22 mouse cellular contexts compared by ENCODE assay signal in the genomic region with DNA sequence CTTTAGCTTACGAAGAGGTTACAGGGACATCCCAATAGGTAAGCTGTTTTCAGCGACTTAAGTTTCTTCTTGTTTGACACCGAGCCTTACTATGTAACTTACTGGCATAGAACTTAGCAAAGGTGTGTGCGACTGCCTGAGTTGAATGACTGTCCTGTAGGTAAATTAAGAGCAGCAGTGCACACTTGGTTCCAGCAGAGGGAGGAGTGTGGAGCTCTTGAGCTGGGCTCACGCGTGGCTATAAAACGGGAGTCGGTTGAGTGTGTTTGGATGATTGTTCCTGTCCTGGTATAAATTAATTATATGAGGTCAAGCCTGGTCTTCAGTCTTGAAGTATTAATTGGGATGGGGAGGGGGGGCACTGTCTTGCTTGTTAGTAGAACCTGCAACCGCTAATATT. TPM values are rescaled to one million over a fixed set of nuclear protein-coding genes. Genes with fewer than 3 reads are reported as not detected.
DNase-seq lines count a peak whose midpoint lies in the region; ATAC-seq and TF ChIP-seq lines count a peak whose summit lies in the region.
"Had no signal": no experiment of that assay in that cellular context is flagged by ENCODE, and none has a peak within 500 bp of the region (broad histone marks: within the 10 kb centered on the region; RNA-seq: fewer than 3 reads in every experiment).

No protein-coding gene starts in this region.

- ATAC-seq in intestine, postnatal 0 days: no peak
- no peak for ATAC-seq in intestine, embryonic 16.5 days
- ATAC-seq in midbrain, postnatal 0 days (ENCODE audit: low FRiP score): no peak
- ATAC-seq in midbrain, embryonic 16.5 days: no peak
- ATAC-seq in common myeloid progenitor, adult 5-6 weeks (replicated peaks; ENCODE audit: low read depth, poor library complexity, severe bottlenecking): 0 out of 2 replicates have a peak, but pooled peaks have one; percentile 29
- ATAC-seq in frontal cortex, adult (ENCODE audit: low TSS enrichment): no peak
- ATAC-seq: inflammation-experienced regulatory T-cells, adult 6 months; liver, postnatal 0 days; midbrain, embryonic 15.5 days had no signal

- 86% methylated on average over 9 of the region's 9 CpGs for WGBS in intestine, postnatal 0 days
- WGBS in intestine, embryonic 16.5 days: 89% methylated on average over 9 of the region's 9 CpGs
- WGBS in midbrain, postnatal 0 days: 94% methylated on average over 9 of the region's 9 CpGs
- WGBS in midbrain, embryonic 16.5 days: 92% methylated on average over 9 of the region's 9 CpGs

- H3K9ac ChIP-seq in intestine, postnatal 0 days (ENCODE audit: low read depth, low read length): no peak overlapping the region
- no peak overlapping the region for H3K9ac ChIP-seq in intestine, embryonic 16.5 days (ENCODE audit: low read depth, low read length)
- H3K9ac ChIP-seq in midbrain, postnatal 0 days (replicated peaks; ENCODE audit: low read length, poor library complexity, severe bottlenecking): no peak overlapping the region
- no peak overlapping the region for H3K9ac ChIP-seq in midbrain, embryonic 16.5 days (ENCODE audit: low read depth, low read length)
- H3K9ac ChIP-seq: embryonic facial prominence, embryonic 13.5 days; forebrain, embryonic 12.5 days; heart, embryonic 12.5 days; hindbrain, embryonic 12.5 days; liver, postnatal 0 days; midbrain, embryonic 15.5 days had no signal

- H3K36me3 ChIP-seq in intestine, postnatal 0 days (ENCODE audit: control insufficient read depth, insufficient read depth): peaks cover 66% of the 10 kb centered on the region
- peaks cover 15% of the 10 kb centered on the region for H3K36me3 ChIP-seq in intestine, embryonic 16.5 days (ENCODE audit: control insufficient read depth, insufficient read depth, low read length)
- H3K36me3 ChIP-seq in midbrain, postnatal 0 days (ENCODE audit: insufficient read depth, low read length): peaks cover 10% of the 10 kb centered on the region; the same call in 1 of the 2 replicates
- H3K36me3 ChIP-seq in midbrain, embryonic 16.5 days (ENCODE audit: control insufficient read depth, insufficient read depth, low read length): peaks cover 7% of the 10 kb centered on the region

- H3K4me1 ChIP-seq in intestine, postnatal 0 days (replicated peaks; ENCODE audit: control insufficient read depth, insufficient read depth, low read length): no peaks in the 10 kb centered on the region
- H3K4me1 ChIP-seq in intestine, embryonic 16.5 days (ENCODE audit: control insufficient read depth, insufficient read depth, low read length): no peaks in the 10 kb centered on the region
- no peaks in the 10 kb centered on the region for H3K4me1 ChIP-seq in midbrain, postnatal 0 days (ENCODE audit: insufficient read depth, low read length)
- H3K4me1 ChIP-seq in midbrain, embryonic 16.5 days (ENCODE audit: control insufficient read depth, insufficient read depth, low read length): no peaks in the 10 kb centered on the region
- H3K4me1 ChIP-seq: embryonic facial prominence, embryonic 13.5 days; forebrain, embryonic 12.5 days; heart, embryonic 12.5 days; hindbrain, embryonic 12.5 days; midbrain, embryonic 15.5 days had no signal

- H3K27ac ChIP-seq in intestine, postnatal 0 days (ENCODE audit: low read depth, low read length): no peak overlapping the region
- no peak overlapping the region for H3K27ac ChIP-seq in intestine, embryonic 16.5 days (ENCODE audit: low read length)
- no peak overlapping the region for H3K27ac ChIP-seq in midbrain, postnatal 0 days (ENCODE audit: low read depth, low read length)
- H3K27ac ChIP-seq in midbrain, embryonic 16.5 days (ENCODE audit: low read length): no peak overlapping the region
- H3K27ac ChIP-seq: embryonic facial prominence, embryonic 13.5 days; forebrain, embryonic 12.5 days; hindbrain, embryonic 12.5 days; midbrain, embryonic 15.5 days had no signal

- H3K27me3 ChIP-seq in intestine, postnatal 0 days (replicated peaks; ENCODE audit: control insufficient read depth, insufficient read depth, low read length): no peaks in the 10 kb centered on the region
- no peaks in the 10 kb centered on the region for H3K27me3 ChIP-seq in intestine, embryonic 16.5 days (replicated peaks; ENCODE audit: control insufficient read depth, insufficient read depth, low read length)
- H3K27me3 ChIP-seq in midbrain, postnatal 0 days (ENCODE audit: insufficient read depth, low read length): no peaks in the 10 kb centered on the region
- no peaks in the 10 kb centered on the region for H3K27me3 ChIP-seq in midbrain, embryonic 16.5 days (ENCODE audit: control insufficient read depth, insufficient read depth, low read depth, low read length)
- H3K27me3 ChIP-seq: embryonic facial prominence, embryonic 13.5 days; forebrain, embryonic 12.5 days; heart, embryonic 12.5 days; hindbrain, embryonic 12.5 days; midbrain, embryonic 15.5 days had no signal

- peak; percentile 36 for TF ChIP-seq CTCF in intestine, postnatal 0 days (IDR thresholded peaks at IDR 0.05; ENCODE audit: low read depth)
- peak; percentile 40; the same call in 1 of the 2 replicates for TF ChIP-seq CTCF in midbrain, postnatal 0 days (IDR thresholded peaks at IDR 0.05)

- no peaks in the 10 kb centered on the region for H3K9me3 ChIP-seq in intestine, postnatal 0 days (ENCODE audit: control insufficient read depth)
- H3K9me3 ChIP-seq in intestine, embryonic 16.5 days (ENCODE audit: control insufficient read depth, low read length): no peaks in the 10 kb centered on the region
- H3K9me3 ChIP-seq in midbrain, postnatal 0 days (ENCODE audit: low read length): no peaks in the 10 kb centered on the region
- H3K9me3 ChIP-seq in midbrain, embryonic 16.5 days (replicated peaks; ENCODE audit: control insufficient read depth, low read length, poor library complexity, severe bottlenecking): no peaks in the 10 kb centered on the region
- H3K9me3 ChIP-seq: embryonic facial prominence, embryonic 13.5 days; forebrain, embryonic 12.5 days; heart, embryonic 12.5 days; hindbrain, embryonic 12.5 days; midbrain, embryonic 15.5 days had no signal

- no peak for DNase-seq in midbrain, postnatal 0 days (ENCODE audit: low spot score)
- DNase-seq in adrenal gland, adult 18-20 months (ENCODE audit: low spot score in 2 of 2): no peak
- DNase-seq: cerebellum, adult 11-12 months; cerebellum, postnatal 10 days; kidney, postnatal 4 days; liver, postnatal 0 days; thymus, postnatal 14 days had no signal

- no peak overlapping the region for H3K4me3 ChIP-seq in intestine, postnatal 0 days (ENCODE audit: low read depth, low read length)
- H3K4me3 ChIP-seq in intestine, embryonic 16.5 days (ENCODE audit: low read length): no peak overlapping the region
- H3K4me3 ChIP-seq in midbrain, postnatal 0 days (ENCODE audit: low read depth, low read length): no peak overlapping the region
- H3K4me3 ChIP-seq in midbrain, embryonic 16.5 days (ENCODE audit: low read depth, low read length): no peak overlapping the region
- H3K4me3 ChIP-seq: embryonic facial prominence, embryonic 13.5 days; erythroblast, embryonic 14.5 days; forebrain, embryonic 12.5 days; heart, embryonic 12.5 days; hindbrain, embryonic 12.5 days; midbrain, embryonic 15.5 days had no signal

- H3K4me2 ChIP-seq in intestine, postnatal 0 days (replicated peaks; ENCODE audit: low read depth): no peak overlapping the region
- no peak overlapping the region for H3K4me2 ChIP-seq in intestine, embryonic 16.5 days (ENCODE audit: low read depth, low read length)
- H3K4me2 ChIP-seq in midbrain, postnatal 0 days (ENCODE audit: low read depth, low read length, poor library complexity, severe bottlenecking): no peak overlapping the region
- H3K4me2 ChIP-seq in midbrain, embryonic 16.5 days (ENCODE audit: low read length): no peak overlapping the region
- H3K4me2 ChIP-seq: embryonic facial prominence, embryonic 13.5 days; forebrain, embryonic 12.5 days; heart, embryonic 12.5 days; hindbrain, embryonic 12.5 days; liver, embryonic 11.5 days; midbrain, embryonic 15.5 days had no signal

RNA-seq across cellular contexts. Expression of a gene that starts 23.1 kb away (rescaled TPM):
- polyA plus RNA-seq in intestine, postnatal 0 days (2015; fragmentation: Nextera tagmentation; extraction: Ambion mirVana): 0.07 and 0.16 TPM in 2 replicates
- 0.27 and 0.45 TPM in 2 replicates for polyA plus RNA-seq in intestine, embryonic 16.5 days (2015; fragmentation: Nextera tagmentation; extraction: Ambion mirVana)
- total RNA-seq in midbrain, postnatal 0 days (2014; rRNA removed): 4.5 and 5.0 TPM in 2 replicates
- polyA plus RNA-seq in midbrain, postnatal 0 days (2015; fragmentation: Nextera tagmentation; extraction: Ambion mirVana): 1.2 and 1.7 TPM in 2 replicates
- 0.76 and 1.5 TPM in 2 replicates for polyA plus RNA-seq in midbrain, embryonic 16.5 days (2015; fragmentation: Nextera tagmentation; extraction: Ambion mirVana)
- total RNA-seq in common myeloid progenitor, adult 5-6 weeks (2017): not detected in 2 replicates
- total RNA-seq in adrenal gland, adult 18-20 months (2021): under 1 TPM in 1 of 2 experiments, not detected in 1; 0.13 TPM
- polyA plus RNA-seq: C2C12; erythroblast, embryonic 14.5 days; inflammation-experienced regulatory T-cells, adult 6 months; limb, embryonic 11.5 days; liver, embryonic 11.5 days; liver, postnatal 0 days had no signal

RNA-seq across cellular contexts. Expression of a gene that starts 34.3 kb away (rescaled TPM):
- 22.8 and 26.5 TPM in 2 replicates for polyA plus RNA-seq in intestine, postnatal 0 days (2015; fragmentation: Nextera tagmentation; extraction: Ambion mirVana)
- polyA plus RNA-seq in intestine, embryonic 16.5 days (2015; fragmentation: Nextera tagmentation; extraction: Ambion mirVana): 60.0 and 65.2 TPM in 2 replicates
- 50.9 and 87.3 TPM in 2 replicates for total RNA-seq in midbrain, postnatal 0 days (2014; rRNA removed)
- 34.3 and 36.5 TPM in 2 replicates for polyA plus RNA-seq in midbrain, postnatal 0 days (2015; fragmentation: Nextera tagmentation; extraction: Ambion mirVana)
- 50.3 and 51.2 TPM in 2 replicates for polyA plus RNA-seq in midbrain, embryonic 16.5 days (2015; fragmentation: Nextera tagmentation; extraction: Ambion mirVana)
- 344 and 391 TPM in 2 replicates for total RNA-seq in common myeloid progenitor, adult 5-6 weeks (2017)
- 100 to 1,000 TPM in 1 of 2 experiments, 10 to 100 TPM in 1; 63.3 to 104 TPM for total RNA-seq in adrenal gland, adult 18-20 months (2021)
